Mouse (Mus musculus) MEL (cell line): ENCODE data around the gene Alg10b.

Experiments
- CTCF ChIP-seq, 3 experiments: IDR thresholded peaks in 2 of 3; conservative IDR thresholded peaks in 1 of 3; 2 replicates each; pipeline ENCODE4 v1.5.1; 2011 to 2012; ENCODE audit warnings: low read length in 3 of 3, low read depth in 2 of 3, mild to moderate bottlenecking in 2 of 3, improper control_type of control experiment in 1 of 3, inconsistent platforms in 1 of 3, mixed read lengths in 1 of 3, moderate library complexity in 1 of 3; ENCODE audit not compliant: control insufficient read depth in 1 of 3, insufficient read depth in 1 of 3, poor library complexity in 1 of 3, severe bottlenecking in 1 of 3
- EP300 ChIP-seq, 2 experiments: IDR thresholded peaks; 2 replicates each; pipeline ENCODE4 v1.6.1; 2011; ENCODE audit warnings: improper control_type of control experiment in 2 of 2, low read length in 2 of 2, low read depth in 1 of 2, mild to moderate bottlenecking in 1 of 2
- GABPA ChIP-seq: IDR thresholded peaks from 2 replicates; pipeline ENCODE4 v1.6.1; 2012; ENCODE audit warnings: low read depth, mild to moderate bottlenecking, inconsistent platforms, low read length, improper control_type of control experiment, moderate library complexity
- MAFK ChIP-seq: IDR thresholded peaks from 2 replicates; pipeline ENCODE4 v1.6.1; 2011; ENCODE audit warnings: low read depth, mild to moderate bottlenecking, low read length, improper control_type of control experiment, borderline replicate concordance
- POLR2A ChIP-seq, 2 experiments: IDR thresholded peaks; 2 replicates each; pipeline ENCODE4 v1.6.1; 2011 to 2012; ENCODE audit warnings: low read length in 2 of 2, mild to moderate bottlenecking in 2 of 2, control low read depth in 1 of 2, improper control_type of control experiment in 1 of 2, low read depth in 1 of 2, moderate library complexity in 1 of 2; ENCODE audit not compliant: control insufficient read depth in 1 of 2, insufficient read depth in 1 of 2, poor library complexity in 1 of 2
- ZMIZ1 ChIP-seq: IDR thresholded peaks from 2 replicates; pipeline ENCODE4 v1.6.1; 2012; ENCODE audit warnings: low read depth, mild to moderate bottlenecking, inconsistent platforms, low read length, improper control_type of control experiment, moderate library complexity

GRCm38 (mm10) chr15:90244081-90244480 is 20.0 kb downstream of the Alg10b start:
- no peak for TF ChIP-seq CTCF (IDR thresholded peaks at IDR 0.05 in 2 of 3, conservative IDR thresholded peaks at IDR 0.05 in 1 of 3; ENCODE audit: control insufficient read depth in 1 of 3, insufficient read depth in 1 of 3, low read depth in 2 of 3, low read length in 3 of 3, poor library complexity in 1 of 3, severe bottlenecking in 1 of 3)
- TF ChIP-seq EP300 (IDR thresholded peaks at IDR 0.05; ENCODE audit: low read depth in 1 of 2, low read length in 2 of 2) = no peak
- no peak for TF ChIP-seq GABPA
- no peak for TF ChIP-seq MAFK
- TF ChIP-seq POLR2A (IDR thresholded peaks at IDR 0.05; ENCODE audit: control insufficient read depth in 1 of 2, insufficient read depth in 1 of 2, low read depth in 1 of 2, low read length in 2 of 2, poor library complexity in 1 of 2) = no peak
- TF ChIP-seq ZMIZ1 = no peak
